Mouse (Mus musculus): Measurements from ENCODE around the gene Pebp1. TPM values are rescaled to one million over a fixed set of nuclear protein-coding genes. Genes with fewer than 3 reads are reported as not detected.

Pebp1 gene
- 1,465 and 1,589 TPM in 2 replicates for polyA plus RNA-seq (2012; rRNA removed)

DNA sequence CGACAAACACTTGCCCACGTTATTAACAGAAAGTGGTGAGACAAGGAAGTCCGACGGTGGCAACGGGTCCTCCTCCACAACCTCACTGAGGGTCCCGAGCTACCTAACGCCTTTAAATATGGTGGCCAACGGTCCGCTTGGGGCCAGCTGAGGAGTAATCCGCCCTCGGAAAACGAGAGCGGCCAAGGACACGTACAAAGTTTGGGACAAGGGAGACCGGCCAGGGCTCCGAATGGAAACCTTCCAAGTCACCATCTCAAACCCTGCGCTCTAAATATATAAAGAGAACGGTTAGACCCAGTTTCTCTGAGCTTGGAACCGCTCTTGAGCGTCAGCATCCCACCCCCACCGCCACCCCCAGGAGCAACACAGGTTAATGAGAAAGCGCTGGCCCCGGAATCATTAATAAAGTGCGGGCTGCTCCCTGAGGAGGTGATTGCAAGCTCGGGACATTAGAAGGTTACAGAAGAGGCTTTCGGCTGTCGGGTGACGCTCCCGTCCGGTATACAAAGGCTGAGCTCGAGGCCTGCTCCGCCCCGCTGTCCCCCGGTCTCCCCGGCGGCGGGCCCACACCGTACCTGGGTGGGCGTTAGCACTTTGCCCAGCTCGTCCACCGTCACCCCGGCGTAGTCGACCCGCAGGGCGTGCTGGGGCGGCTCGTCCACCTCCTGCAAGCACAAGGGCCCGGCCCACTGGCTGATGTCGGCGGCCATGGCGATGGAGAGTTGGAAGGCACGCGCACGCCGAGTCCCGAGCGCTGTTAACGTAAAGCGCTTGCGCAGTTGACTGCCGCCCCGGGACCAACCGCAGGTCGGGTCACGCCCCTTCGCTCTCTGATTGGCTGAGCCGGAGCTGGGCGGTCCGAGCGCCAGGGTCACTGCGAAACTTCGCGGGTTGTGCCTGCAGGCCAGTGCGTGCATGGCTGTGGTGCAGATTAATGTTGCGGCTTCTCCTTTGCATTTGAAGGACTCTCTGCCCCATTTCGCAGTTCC is at the start of gene Pebp1:
Gene Pebp1 (minus strand): TSS at position 795 of the 992 bp plus-strand sequence.

DNA sequence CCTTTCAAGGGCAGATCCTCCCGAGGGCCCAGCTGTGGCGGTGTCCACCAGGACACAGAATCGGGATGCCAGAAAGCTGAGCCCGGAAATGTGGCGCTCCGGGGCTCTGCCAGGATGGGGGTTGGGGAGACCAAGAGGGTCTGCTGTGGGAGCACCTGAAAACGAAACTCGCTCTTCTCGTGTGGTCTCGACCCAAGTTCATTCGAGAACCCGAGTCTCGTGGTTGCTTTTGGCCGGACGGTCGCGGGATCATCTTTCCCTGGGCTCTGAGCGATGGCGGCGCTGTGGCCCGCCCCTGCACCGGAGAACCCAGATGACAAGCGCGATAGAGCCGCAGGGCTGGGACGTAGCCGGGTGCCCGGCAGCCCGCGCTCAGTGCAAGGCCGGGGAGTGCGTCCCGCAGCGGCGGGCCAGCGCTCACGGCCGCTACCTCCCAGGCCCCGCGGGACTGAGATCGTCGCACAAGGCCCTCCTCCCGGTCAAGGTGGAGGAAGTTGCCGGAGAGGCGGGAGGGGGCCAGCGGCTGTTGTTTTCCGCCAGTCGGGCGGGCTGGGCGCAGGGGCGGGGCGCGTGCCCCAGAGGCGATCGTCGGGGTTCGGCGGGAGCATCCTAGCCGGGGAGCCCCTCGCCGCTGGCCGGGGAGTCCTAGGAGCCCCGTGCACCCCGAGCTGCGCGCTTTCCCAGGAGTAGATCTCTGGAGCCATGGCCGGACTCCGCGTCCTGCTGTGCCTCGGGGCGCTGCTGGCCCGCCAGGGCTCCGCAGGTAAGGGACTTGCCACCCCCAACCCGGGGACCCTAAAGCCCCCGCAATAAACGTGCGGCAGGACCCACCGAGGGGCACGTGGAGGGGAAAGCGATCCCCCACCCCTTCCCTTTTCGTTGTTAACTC is 31.6 kb upstream of the Pebp1 start, which contains the start of gene Vsig10:
Gene Vsig10 (plus strand): TSS at position 343 of the 889 bp plus-strand sequence.

Other genes starting within 250 kb of the Pebp1 start
- gene Suds3, start 171.5 kb downstream of the Pebp1 start, polyA plus RNA-seq (2012; rRNA removed): 135 and 152 TPM in 2 replicates
- 13.3 and 15.8 TPM in 2 replicates for gene Taok3, start 167.5 kb downstream of the Pebp1 start, polyA plus RNA-seq (2012; rRNA removed)
- 55.1 and 67.6 TPM in 2 replicates for gene Vsig10, start 31.5 kb upstream of the Pebp1 start, polyA plus RNA-seq (2012; rRNA removed)
- 140 and 156 TPM in 2 replicates for gene Wsb2, start 69.7 kb upstream of the Pebp1 start, polyA plus RNA-seq (2012; rRNA removed)
- 24.5 and 37.5 TPM in 2 replicates for gene Rfc5, start 101.4 kb upstream of the Pebp1 start, polyA plus RNA-seq (2012; rRNA removed)
- gene Ksr2, start 126.4 kb upstream of the Pebp1 start, polyA plus RNA-seq (2012; rRNA removed): 0.16 and 0.35 TPM in 2 replicates